Mouse (Mus musculus): ENCODE data around the gene Cdca7. TPM values are rescaled to one million over a fixed set of nuclear protein-coding genes. Genes with fewer than 3 reads are reported as not detected.
A peak's percentile ranks its signal among the peaks of the same experiment; 100 is the strongest.

Gene Cdca7
- 6.9 and 7.5 TPM in 2 replicates for total RNA-seq (2021)
- long read RNA-seq, transcript Cdca7-201 (9 exons, 2,424 nt), result major isoform, 15 of 16 reads
- long read RNA-seq, partial matches to known transcripts, result 0 of 16 reads
- long read RNA-seq, other reads (novel, unspliced or antisense), result 1 of 16 reads

- peak; percentile 80 for DNase-seq
Measured at GRCm38 (mm10) chr2:72475797-72476485, at the start of gene Cdca7. Gene Cdca7 (plus strand): TSS chr2:72476159.

- no peak for DNase-seq
Measured at GRCm38 (mm10) chr2:72426776-72427175, 49.2 kb upstream of the Cdca7 start.

- DNase-seq, result no peak
Measured at GRCm38 (mm10) chr2:72427288-72427687, 48.7 kb upstream of the Cdca7 start.

GRCm38 (mm10) chr2:72438941-72439533 is 36.9 kb upstream of the Cdca7 start:
- peak; percentile 51 for DNase-seq

GRCm38 (mm10) chr2:72441010-72441409 is 34.9 kb upstream of the Cdca7 start:
- DNase-seq, result no peak

GRCm38 (mm10) chr2:72442825-72443224 is 33.1 kb upstream of the Cdca7 start:
- no peak for DNase-seq

GRCm38 (mm10) chr2:72443960-72444359 is 32.0 kb upstream of the Cdca7 start:
- DNase-seq, result no peak

- no peak for DNase-seq
Measured at GRCm38 (mm10) chr2:72446106-72446505, 29.9 kb upstream of the Cdca7 start.

- DNase-seq, result no peak
Measured at GRCm38 (mm10) chr2:72446615-72447014, 29.3 kb upstream of the Cdca7 start.

GRCm38 (mm10) chr2:72453563-72453962 is 22.4 kb upstream of the Cdca7 start:
- DNase-seq, result no peak

GRCm38 (mm10) chr2:72456189-72456588 is 19.8 kb upstream of the Cdca7 start:
- no peak for DNase-seq

GRCm38 (mm10) chr2:72464376-72465014 is 11.5 kb upstream of the Cdca7 start:
- no peak for DNase-seq

- no peak for DNase-seq
Measured at GRCm38 (mm10) chr2:72467604-72468003, 8.4 kb upstream of the Cdca7 start.

GRCm38 (mm10) chr2:72471415-72472070 is 4.4 kb upstream of the Cdca7 start:
- DNase-seq, result no peak

GRCm38 (mm10) chr2:72474531-72475287 is 1.2 kb upstream of the Cdca7 start:
- DNase-seq, result no peak

GRCm38 (mm10) chr2:72475423-72475796 is 549 bp upstream of the Cdca7 start:
- DNase-seq, result no peak

- DNase-seq, result peak; percentile 27
Measured at GRCm38 (mm10) chr2:72476486-72477211, 690 bp downstream of the Cdca7 start.

- no peak for DNase-seq
Measured at GRCm38 (mm10) chr2:72477221-72477620, 1.3 kb downstream of the Cdca7 start.

- DNase-seq, result no peak
Measured at GRCm38 (mm10) chr2:72478176-72478575, 2.2 kb downstream of the Cdca7 start.

- DNase-seq, result no peak
Measured at GRCm38 (mm10) chr2:72478921-72479320, 3.0 kb downstream of the Cdca7 start.

- no peak for DNase-seq
Measured at GRCm38 (mm10) chr2:72479818-72480217, 3.9 kb downstream of the Cdca7 start.

Measured in adrenal gland, postnatal 25 days (tissue).